Mouse (Mus musculus) hindbrain, embryonic 15.5 days (tissue): Measurements from ENCODE around the gene Gm20219. TPM values are rescaled to one million over a fixed set of nuclear protein-coding genes. Genes with fewer than 3 reads are reported as not detected.

Experiments
- ATAC-seq: fragments of 200-750 bp; cut with Nextera tagmentation; 2 replicates; pipeline ENCODE4 v1.8.0; 2017; ENCODE audit warnings: low read depth, moderate number of reproducible peaks, moderate TSS enrichment; ENCODE audit not compliant: low FRiP score
- H3K27ac ChIP-seq: fragments of 300-500 bp; sonication (generic); replicated peaks from 2 replicates; pipeline ENCODE4 v1.5.1; 2015; ENCODE audit warnings: mild to moderate bottlenecking, inconsistent platforms
- H3K27me3 ChIP-seq: fragments of 300-500 bp; sonication (generic); 2 replicates; pipeline ENCODE4 v1.6.1; 2015; ENCODE audit warnings: control low read depth, inconsistent platforms
- H3K36me3 ChIP-seq: fragments of 300-500 bp; sonication (generic); 2 replicates; pipeline ENCODE4 v1.6.1; 2015; ENCODE audit warnings: control low read depth, inconsistent platforms
- H3K4me1 ChIP-seq: fragments of 300-500 bp; sonication (generic); replicated peaks from 2 replicates; pipeline ENCODE4 v1.6.1; 2015; ENCODE audit warnings: control low read depth, inconsistent platforms
- H3K4me2 ChIP-seq: fragments of 300-500 bp; sonication (generic); 2 replicates; pipeline ENCODE4 v1.6.1; 2015; ENCODE audit warnings: moderate library complexity, mild to moderate bottlenecking, inconsistent platforms
- H3K4me3 ChIP-seq: fragments of 300-500 bp; sonication (generic); 2 replicates; pipeline ENCODE4 v1.5.1; 2015; ENCODE audit warnings: mild to moderate bottlenecking, inconsistent platforms
- H3K9ac ChIP-seq: fragments of 300-500 bp; sonication (generic); 2 replicates; pipeline ENCODE4 v1.6.1; 2015; ENCODE audit warnings: inconsistent platforms
- H3K9me3 ChIP-seq: fragments of 300-500 bp; sonication (generic); 2 replicates; pipeline ENCODE4 v1.6.1; 2016; ENCODE audit warnings: control low read depth, inconsistent platforms
- WGBS: fragments of 180-500 bp; shearing (Covaris S2); methylation state at CpG from one replicate; pipeline ENCODE4 v1.1.7; 2015; 5-methylcytosine and 5-hydroxymethylcytosine counted together
- polyA plus RNA-seq: library from polyadenylated mRNA; unstranded; fragments of >200 nt; fragmentation: Nextera tagmentation; extraction: Ambion mirVana; gene quantifications from 2 replicates; pipeline ENCODE4 v1.2.1, GENCODE M21; 2015

Gene Gm20219
- polyA plus RNA-seq, 1 experiment from 2014 or later, result 1.3 TPM

DNA sequence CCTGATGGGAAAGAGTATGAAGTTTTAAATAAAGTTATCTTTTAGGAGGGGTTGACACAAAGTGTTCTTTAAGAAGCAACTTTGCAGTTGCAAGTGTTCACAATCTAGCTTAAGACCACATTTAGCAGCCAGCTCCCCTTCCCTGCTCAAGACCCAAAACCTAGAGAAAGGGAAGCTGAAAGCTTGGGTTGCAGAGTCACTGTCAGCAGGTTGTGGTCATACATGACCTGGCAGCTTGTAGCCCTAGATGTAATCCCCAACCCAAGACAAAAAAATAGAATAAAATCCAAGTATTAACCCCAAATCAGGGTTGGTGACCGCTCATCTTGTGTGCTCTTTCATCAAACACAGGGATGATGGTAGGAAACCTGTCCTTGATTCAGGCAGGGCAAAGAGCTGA is 28.9 kb upstream of the Gm20219 start:
- Histone ChIP-seq H3K27ac (peak overlapping the region; percentile 96; the same call in 1 of the 2 replicates), H3K4me1 (peaks cover 51% of the 10 kb centered on the region), H3K4me2 (peak overlapping the region; percentile 90), H3K9ac (peak overlapping the region; percentile 91), H3K27me3 (no peaks in the 10 kb centered on the region), H3K36me3 (peaks cover 33% of the 10 kb centered on the region), H3K9me3 (no peaks in the 10 kb centered on the region), H3K4me3 (peak overlapping the region; percentile 91)
- WGBS, result 81% methylated on average over 1 of the region's 1 CpGs
- ATAC-seq, result no peak

DNA sequence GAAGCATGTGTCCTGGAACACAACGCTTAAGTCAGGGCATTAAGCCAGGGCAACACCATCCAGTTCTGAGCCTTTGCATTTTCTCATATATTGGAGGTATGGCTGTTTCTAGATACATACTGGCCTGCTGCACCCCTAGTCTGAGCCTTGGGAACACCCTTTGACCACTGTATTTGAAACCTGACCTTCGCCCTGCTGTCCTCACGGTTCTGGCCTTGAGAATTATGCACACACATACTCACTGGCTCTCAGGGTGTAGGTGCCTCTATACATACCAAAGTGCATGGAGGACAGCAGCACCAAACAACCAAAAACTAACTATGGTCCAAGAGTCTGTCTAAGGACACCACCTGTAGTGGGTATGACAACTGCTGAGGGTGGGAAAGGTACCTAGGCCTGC is 18.8 kb upstream of the Gm20219 start:
- no peaks in the 10 kb centered on the region for H3K27me3 ChIP-seq
- 89% methylated on average over 3 of the region's 3 CpGs for WGBS
- no peak overlapping the region for H3K4me2 ChIP-seq
- no peak overlapping the region for H3K27ac ChIP-seq
- peaks cover 80% of the 10 kb centered on the region for H3K36me3 ChIP-seq
- H3K4me1 ChIP-seq, result no peaks in the 10 kb centered on the region
- no peak for ATAC-seq
- H3K4me3 ChIP-seq, result no peak overlapping the region
- no peaks in the 10 kb centered on the region for H3K9me3 ChIP-seq
- no peak overlapping the region for H3K9ac ChIP-seq

DNA sequence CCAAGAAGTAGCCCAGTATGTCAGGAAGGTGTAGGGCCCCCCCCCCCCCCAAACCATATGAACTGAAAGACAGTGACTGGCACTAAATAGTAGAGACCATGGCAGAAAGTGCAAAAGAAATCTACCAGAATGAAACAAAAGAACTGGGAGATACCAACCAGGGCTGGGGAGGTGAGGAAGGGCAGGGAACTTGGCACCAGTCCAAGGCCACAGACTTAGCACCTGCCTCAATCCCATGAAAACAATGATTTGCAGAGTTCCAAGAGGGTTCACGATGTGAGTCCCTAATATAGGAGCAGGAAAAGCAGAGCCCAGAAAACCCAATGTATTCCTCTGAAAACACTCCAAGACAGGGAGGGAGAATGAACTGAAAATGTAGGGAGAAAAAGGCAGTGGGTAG is 18.0 kb upstream of the Gm20219 start:
- Histone ChIP-seq H3K4me3 (no peak overlapping the region), H3K27me3 (no peaks in the 10 kb centered on the region), H3K27ac (no peak overlapping the region), H3K36me3 (peaks cover 80% of the 10 kb centered on the region), H3K9me3 (no peaks in the 10 kb centered on the region), H3K4me2 (no peak overlapping the region), H3K9ac (no peak overlapping the region), H3K4me1 (no peaks in the 10 kb centered on the region)
- 38% methylated on average over 1 of the region's 1 CpGs for WGBS
- no peak for ATAC-seq

DNA sequence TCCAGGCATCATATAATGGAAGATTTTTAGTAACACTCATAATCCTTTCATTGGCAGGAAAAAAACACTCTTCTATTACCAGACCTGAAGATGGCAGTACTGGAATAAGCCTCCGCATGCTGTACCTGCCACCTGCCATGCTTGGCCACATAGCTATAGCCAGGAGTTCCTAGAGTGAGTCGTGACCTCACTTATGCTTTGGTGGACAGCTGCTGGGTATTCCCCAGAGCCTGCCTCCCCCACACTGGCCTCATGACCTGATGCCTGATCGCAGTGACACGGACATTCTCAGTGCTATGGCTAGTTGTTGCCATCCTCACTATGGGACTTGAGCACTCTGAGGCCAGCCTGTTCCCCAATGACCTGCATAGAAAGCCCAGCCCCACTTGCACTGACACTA is 16.1 kb upstream of the Gm20219 start:
- Histone ChIP-seq H3K4me3 (no peak overlapping the region), H3K9ac (no peak overlapping the region), H3K9me3 (no peaks in the 10 kb centered on the region), H3K27ac (no peak overlapping the region), H3K4me1 (no peaks in the 10 kb centered on the region), H3K4me2 (no peak overlapping the region), H3K36me3 (peaks cover 87% of the 10 kb centered on the region), H3K27me3 (no peaks in the 10 kb centered on the region)
- ATAC-seq, result no peak
- WGBS, result 90% methylated on average over 4 of the region's 4 CpGs

DNA sequence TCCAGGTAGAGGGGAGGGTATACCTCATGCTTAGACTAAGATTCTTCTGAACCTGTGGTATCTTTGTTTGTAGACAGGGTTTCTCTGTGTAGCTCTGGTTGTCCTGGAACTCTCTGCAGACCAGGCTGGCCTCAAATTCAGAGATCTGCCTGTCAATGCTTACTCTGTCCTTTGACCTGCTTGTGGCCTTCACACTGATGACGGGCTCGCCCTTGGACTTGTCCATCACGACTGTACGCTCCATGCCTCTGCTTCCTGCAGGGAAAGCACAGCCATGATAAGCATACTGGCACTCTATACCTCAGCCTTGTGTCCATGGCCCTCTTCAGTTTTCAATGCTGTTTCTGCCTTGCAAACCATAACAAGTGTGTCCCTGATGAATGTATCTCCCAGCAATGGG is 13.2 kb upstream of the Gm20219 start:
- no peak overlapping the region for H3K4me2 ChIP-seq
- no peak overlapping the region for H3K9ac ChIP-seq
- H3K27me3 ChIP-seq, result no peaks in the 10 kb centered on the region
- whole genome bisulfite sequencing, result 96% methylated on average over 4 of the region's 4 CpGs
- H3K4me3 ChIP-seq, result no peak overlapping the region
- no peak overlapping the region for H3K27ac ChIP-seq
- no peaks in the 10 kb centered on the region for H3K9me3 ChIP-seq
- peaks cover 95% of the 10 kb centered on the region for H3K36me3 ChIP-seq
- ATAC-seq, result no peak
- H3K4me1 ChIP-seq, result no peaks in the 10 kb centered on the region

DNA sequence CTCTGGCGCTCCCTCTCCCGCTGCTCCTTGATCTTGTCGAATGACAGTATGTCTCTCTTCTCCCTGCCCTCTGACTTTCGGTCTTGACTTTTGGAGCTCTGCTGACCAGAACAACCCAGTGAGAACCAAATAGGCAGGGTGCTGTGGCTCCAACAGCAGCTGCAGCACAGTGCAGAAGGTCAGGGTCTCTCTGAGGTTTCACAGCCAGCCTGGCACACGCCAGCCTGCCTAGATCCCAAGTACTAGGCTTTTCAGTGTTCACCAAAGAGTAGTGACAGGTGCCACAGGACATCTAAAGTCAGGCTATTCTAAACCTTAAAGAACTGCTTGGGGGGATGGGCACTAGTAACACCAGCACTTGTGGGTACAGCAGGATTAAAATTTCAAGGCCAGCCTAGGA is 12.7 kb upstream of the Gm20219 start:
- Histone ChIP-seq H3K4me3 (no peak overlapping the region), H3K27ac (no peak overlapping the region), H3K4me1 (no peaks in the 10 kb centered on the region), H3K4me2 (no peak overlapping the region), H3K27me3 (no peaks in the 10 kb centered on the region), H3K36me3 (peaks cover 98% of the 10 kb centered on the region), H3K9ac (no peak overlapping the region), H3K9me3 (no peaks in the 10 kb centered on the region)
- 96% methylated on average over 5 of the region's 5 CpGs for WGBS
- ATAC-seq, result no peak

DNA sequence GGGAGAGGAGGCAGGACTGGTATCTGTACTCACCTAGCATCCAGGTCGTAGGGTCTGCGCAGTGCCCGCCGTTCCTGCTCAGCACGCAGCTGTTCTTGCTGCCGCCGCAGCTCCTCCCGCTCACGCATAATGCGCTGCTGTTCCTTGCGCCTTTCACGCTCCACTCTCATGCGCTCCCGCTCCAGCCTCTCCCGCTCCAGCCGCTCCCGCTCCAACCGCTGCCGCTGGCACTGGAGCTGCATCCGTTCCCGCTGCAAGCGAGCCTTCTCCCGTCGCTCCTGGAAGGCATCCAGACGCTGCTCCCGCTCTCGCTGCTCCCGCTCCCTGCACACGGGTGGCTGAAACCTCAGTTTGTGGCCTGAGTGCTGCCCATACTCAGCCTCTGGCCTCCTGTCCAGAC is 12.1 kb upstream of the Gm20219 start:
- 94% methylated on average over 29 of the region's 29 CpGs for WGBS
- H3K9ac ChIP-seq, result no peak overlapping the region
- no peaks in the 10 kb centered on the region for H3K9me3 ChIP-seq
- H3K36me3 ChIP-seq, result peaks cover 96% of the 10 kb centered on the region
- no peak overlapping the region for H3K27ac ChIP-seq
- no peak overlapping the region for H3K4me3 ChIP-seq
- H3K27me3 ChIP-seq, result no peaks in the 10 kb centered on the region
- no peak overlapping the region for H3K4me2 ChIP-seq
- ATAC-seq, result no peak
- no peaks in the 10 kb centered on the region for H3K4me1 ChIP-seq

DNA sequence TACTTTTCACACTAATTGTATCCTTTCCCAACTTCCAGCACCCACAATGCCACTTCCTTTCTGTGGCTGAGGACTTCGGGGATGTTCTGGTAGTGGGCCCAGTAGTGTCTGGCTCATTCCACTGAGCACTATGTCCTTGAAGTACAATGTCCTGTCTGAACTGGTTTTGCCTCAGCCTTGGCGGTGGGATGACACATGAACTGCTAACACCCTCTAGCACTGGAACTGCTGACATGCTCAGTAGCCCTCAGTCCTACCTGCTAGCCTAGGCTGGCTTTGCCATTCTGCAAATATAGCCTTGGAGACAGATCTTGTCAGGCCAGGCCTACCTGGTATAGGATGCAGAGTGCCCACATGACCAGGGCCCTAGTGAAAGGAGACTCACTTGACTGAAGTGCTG is 7.7 kb upstream of the Gm20219 start:
- 97% methylated on average over 2 of the region's 2 CpGs for WGBS
- Histone ChIP-seq H3K4me2 (no peak overlapping the region), H3K27ac (no peak overlapping the region), H3K4me1 (no peaks in the 10 kb centered on the region), H3K4me3 (no peak overlapping the region), H3K36me3 (peaks cover 55% of the 10 kb centered on the region), H3K27me3 (no peaks in the 10 kb centered on the region), H3K9ac (no peak overlapping the region), H3K9me3 (no peaks in the 10 kb centered on the region)
- ATAC-seq, result no peak

DNA sequence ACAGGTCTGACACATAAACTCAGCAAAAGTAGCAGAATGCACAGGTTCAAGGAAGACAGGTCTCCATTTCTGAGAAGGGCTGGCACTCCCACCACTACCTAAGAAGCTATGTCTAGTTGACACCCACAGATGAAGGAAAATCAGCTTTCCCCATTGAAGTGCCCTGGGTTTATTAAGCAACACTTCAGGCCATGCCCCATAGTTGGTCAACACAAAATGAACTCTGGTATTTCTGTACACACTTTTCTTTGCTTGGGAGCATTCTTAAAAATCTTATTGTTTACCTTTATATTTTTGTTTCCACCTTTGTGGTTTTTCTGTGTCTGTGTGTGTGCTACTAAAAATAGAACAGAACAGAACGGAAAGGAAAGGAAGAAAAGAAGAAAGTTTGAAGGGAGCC is 5.9 kb upstream of the Gm20219 start:
- H3K4me1 ChIP-seq, result no peaks in the 10 kb centered on the region
- no peaks in the 10 kb centered on the region for H3K27me3 ChIP-seq
- H3K4me2 ChIP-seq, result no peak overlapping the region
- no peak overlapping the region for H3K9ac ChIP-seq
- no peak overlapping the region for H3K4me3 ChIP-seq
- WGBS, result 71% methylated on average over 1 of the region's 1 CpGs
- no peak overlapping the region for H3K27ac ChIP-seq
- peaks cover 38% of the 10 kb centered on the region for H3K36me3 ChIP-seq
- H3K9me3 ChIP-seq, result no peaks in the 10 kb centered on the region
- ATAC-seq, result no peak

DNA sequence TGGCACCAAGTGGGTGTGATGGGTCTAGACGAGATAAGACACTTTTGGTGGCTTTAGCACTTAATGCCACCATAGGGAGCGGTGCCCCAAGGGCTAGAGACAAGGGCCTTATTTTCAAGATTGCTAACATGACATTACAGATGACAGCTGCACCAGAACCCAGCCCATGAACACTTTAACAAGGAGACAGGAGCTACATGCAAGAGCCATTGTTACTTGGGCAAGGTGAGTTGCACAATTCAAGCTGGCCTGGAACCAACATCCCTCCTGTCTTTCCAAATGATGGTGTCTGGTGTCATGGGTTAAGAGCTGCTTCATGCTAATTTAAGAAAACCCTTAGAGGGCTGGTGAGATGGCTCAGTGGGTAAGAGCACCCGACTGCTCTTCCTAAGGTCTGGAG is 5.2 kb upstream of the Gm20219 start:
- H3K4me2 ChIP-seq, result no peak overlapping the region
- H3K9ac ChIP-seq, result no peak overlapping the region
- H3K36me3 ChIP-seq, result peaks cover 30% of the 10 kb centered on the region
- no peaks in the 10 kb centered on the region for H3K27me3 ChIP-seq
- H3K9me3 ChIP-seq, result no peaks in the 10 kb centered on the region
- no peak overlapping the region for H3K27ac ChIP-seq
- no peak for ATAC-seq
- WGBS, result 86% methylated on average over 3 of the region's 3 CpGs
- H3K4me1 ChIP-seq, result no peaks in the 10 kb centered on the region
- no peak overlapping the region for H3K4me3 ChIP-seq

DNA sequence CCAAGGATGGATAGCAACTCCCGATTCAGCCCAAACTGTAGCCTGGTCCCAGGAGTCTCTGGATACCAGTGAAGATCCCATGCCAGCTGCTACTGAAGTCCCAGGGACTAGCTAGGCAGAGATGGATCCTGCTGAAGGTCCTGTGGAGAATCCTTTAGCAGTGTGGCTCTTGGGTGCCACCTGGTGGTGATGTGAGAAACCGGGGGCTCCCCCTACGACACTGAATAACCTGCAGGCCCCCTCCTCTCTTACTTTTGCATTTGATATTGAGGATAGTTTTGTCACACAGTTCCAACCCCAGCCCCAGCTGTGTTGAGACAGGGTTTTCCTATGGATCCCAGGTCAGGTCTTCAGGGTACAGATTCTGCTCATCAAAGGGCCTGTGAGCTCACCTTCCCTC is 4.3 kb upstream of the Gm20219 start:
- H3K9me3 ChIP-seq, result no peaks in the 10 kb centered on the region
- H3K36me3 ChIP-seq, result peaks cover 21% of the 10 kb centered on the region
- no peaks in the 10 kb centered on the region for H3K27me3 ChIP-seq
- ATAC-seq, result peak; percentile 62
- WGBS, result 10% methylated on average over 3 of the region's 3 CpGs
- no peak overlapping the region for H3K9ac ChIP-seq
- H3K4me3 ChIP-seq, result no peak overlapping the region
- no peak overlapping the region for H3K27ac ChIP-seq
- H3K4me2 ChIP-seq, result no peak overlapping the region
- no peaks in the 10 kb centered on the region for H3K4me1 ChIP-seq

DNA sequence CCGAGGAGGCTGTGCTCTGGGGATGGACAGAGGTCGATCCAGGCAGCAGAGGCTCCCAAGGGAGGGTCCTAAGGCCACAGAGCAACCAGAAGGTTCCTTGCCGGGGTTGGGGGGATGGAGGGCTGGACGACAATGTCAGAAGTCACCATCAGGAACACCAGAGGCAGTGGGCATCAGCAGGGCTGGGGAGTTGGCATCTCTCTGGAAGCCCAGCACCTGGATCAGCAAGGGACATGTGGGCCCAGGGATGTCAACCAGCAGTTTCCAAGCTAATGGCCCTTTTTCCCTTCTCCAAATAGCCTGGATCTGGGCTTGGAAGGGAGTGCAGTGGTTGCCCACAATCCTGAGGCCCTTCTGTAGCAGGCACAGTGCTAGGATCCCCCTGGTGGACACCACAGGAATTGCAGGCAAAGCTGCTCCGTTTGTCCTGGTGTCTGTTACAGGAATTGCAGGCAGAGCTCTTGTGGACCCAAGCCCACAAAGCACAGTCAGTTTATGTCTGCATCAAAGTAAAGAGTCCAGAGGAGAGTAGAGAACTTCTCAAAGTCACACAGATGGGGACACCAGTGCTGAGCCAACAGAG is 1.3 kb downstream of the Gm20219 start:
- Histone ChIP-seq H3K4me2 (no peak overlapping the region), H3K4me3 (no peak overlapping the region), H3K36me3 (no peaks in the 10 kb centered on the region), H3K27me3 (no peaks in the 10 kb centered on the region), H3K4me1 (peaks cover 26% of the 10 kb centered on the region), H3K27ac (peak overlapping the region; percentile 83), H3K9ac (no peak overlapping the region), H3K9me3 (no peaks in the 10 kb centered on the region)
- 54% methylated on average over 5 of the region's 5 CpGs for WGBS
- no peak for ATAC-seq

DNA sequence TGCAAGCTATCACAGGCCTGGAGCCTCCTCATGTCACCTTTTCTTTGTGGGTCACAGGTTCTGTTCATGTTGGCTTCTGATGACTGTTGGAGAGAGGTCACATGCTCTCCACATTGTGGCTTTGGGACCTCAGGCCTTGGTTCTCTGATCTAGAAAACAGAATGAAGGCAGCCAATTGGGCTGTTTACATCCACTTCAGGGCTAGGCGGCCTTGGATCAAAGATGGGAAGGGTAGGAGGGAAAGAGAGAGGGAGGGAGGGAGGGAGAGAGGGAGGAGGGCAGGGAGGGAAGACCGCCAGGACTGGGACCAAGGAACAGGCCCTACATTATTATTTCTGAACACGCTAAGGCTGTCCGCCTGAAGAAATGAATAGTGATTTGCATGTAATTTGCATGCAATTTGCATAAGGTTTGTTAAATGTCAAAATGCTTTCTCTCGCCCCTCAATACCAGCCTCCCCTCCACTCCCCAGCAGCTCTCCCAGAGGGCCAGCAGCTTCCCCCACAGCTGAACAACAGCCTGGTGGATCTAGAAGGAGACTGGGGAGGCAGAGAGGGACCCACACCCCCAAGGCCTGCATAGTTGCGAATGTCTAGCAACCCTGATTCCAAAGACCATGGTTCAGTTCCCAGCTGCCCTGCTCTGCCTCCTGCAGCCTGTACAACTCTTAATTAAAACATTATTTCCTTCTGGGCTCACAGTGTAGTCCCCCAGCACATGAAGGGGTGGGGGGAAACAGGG is 2.2 kb downstream of the Gm20219 start:
- no peaks in the 10 kb centered on the region for H3K36me3 ChIP-seq
- no peak overlapping the region for H3K9ac ChIP-seq
- H3K27ac ChIP-seq, result peak overlapping the region; percentile 83
- peak; percentile 85 for ATAC-seq
- H3K9me3 ChIP-seq, result no peaks in the 10 kb centered on the region
- no peak overlapping the region for H3K4me3 ChIP-seq
- H3K27me3 ChIP-seq, result no peaks in the 10 kb centered on the region
- WGBS, result 36% methylated on average over 6 of the region's 6 CpGs
- H3K4me2 ChIP-seq, result no peak overlapping the region
- peaks cover 32% of the 10 kb centered on the region for H3K4me1 ChIP-seq
